Mouse (Mus musculus): ENCODE data around the gene Sh3bp2.

DNA sequence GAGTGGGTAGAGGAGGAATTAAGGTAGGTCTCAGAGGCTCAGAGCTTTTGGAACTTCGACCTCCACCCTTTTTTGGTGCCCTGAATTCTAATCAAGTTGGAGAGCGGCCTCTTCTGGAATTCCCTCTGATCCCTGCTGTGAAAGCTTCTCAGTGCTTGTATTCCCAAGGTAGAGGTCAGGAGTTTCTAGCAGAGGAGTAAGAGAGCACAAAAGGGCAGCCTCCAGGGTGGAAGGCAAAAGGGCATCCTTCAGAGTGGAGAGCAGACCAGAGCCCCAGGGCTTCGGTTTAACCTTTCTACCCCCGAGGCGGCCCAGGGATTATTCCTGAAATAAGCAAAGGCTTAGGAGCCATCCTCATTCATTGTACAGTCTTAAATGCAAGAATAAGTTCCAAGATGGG is 64.4 kb downstream of the Sh3bp2 start:
- no peak for TF ChIP-seq GATA1 (IDR thresholded peaks at IDR 0.05; ENCODE audit: borderline replicate concordance, low read length)
- no peak for TF ChIP-seq FLI1 (IDR thresholded peaks at IDR 0.05; ENCODE audit: low read length)
